Mouse (Mus musculus): Measurements from ENCODE around the gene Perm1.

- no peak for TF ChIP-seq UBTF (IDR thresholded peaks at IDR 0.05; ENCODE audit: borderline replicate concordance, insufficient read depth, low read depth, low read length)
- TF ChIP-seq CTCF (IDR thresholded peaks at IDR 0.05 in 2 of 3, conservative IDR thresholded peaks at IDR 0.05 in 1 of 3; ENCODE audit: control insufficient read depth in 1 of 3, insufficient read depth in 1 of 3, low read depth in 2 of 3, low read length in 3 of 3, poor library complexity in 1 of 3, severe bottlenecking in 1 of 3), result no peak
- no peak for TF ChIP-seq POLR2A (IDR thresholded peaks at IDR 0.05; ENCODE audit: control insufficient read depth in 1 of 2, insufficient read depth in 1 of 2, low read depth in 1 of 2, low read length in 2 of 2, poor library complexity in 1 of 2)
- no peak for TF ChIP-seq JUND (IDR thresholded peaks at IDR 0.05; ENCODE audit: low read depth, low read length)
Observed at GRCm38 (mm10) chr4:156193906-156194305, 21.8 kb upstream of the Perm1 start.

Data from MEL (cell line).